Mouse (Mus musculus) MEL (cell line): ENCODE results near the gene Eif2s2.

Experiments used
- CTCF ChIP-seq, 3 experiments: IDR thresholded peaks in 2 of 3; conservative IDR thresholded peaks in 1 of 3; 2 replicates each; pipeline ENCODE4 v1.5.1; 2011 to 2012; ENCODE audit warnings: low read length in 3 of 3, low read depth in 2 of 3, mild to moderate bottlenecking in 2 of 3, improper control_type of control experiment in 1 of 3, inconsistent platforms in 1 of 3, mixed read lengths in 1 of 3, moderate library complexity in 1 of 3; ENCODE audit not compliant: control insufficient read depth in 1 of 3, insufficient read depth in 1 of 3, poor library complexity in 1 of 3, severe bottlenecking in 1 of 3
- EP300 ChIP-seq, 2 experiments: IDR thresholded peaks; 2 replicates each; pipeline ENCODE4 v1.6.1; 2011; ENCODE audit warnings: improper control_type of control experiment in 2 of 2, low read length in 2 of 2, low read depth in 1 of 2, mild to moderate bottlenecking in 1 of 2
- POLR2AphosphoS5 ChIP-seq: IDR thresholded peaks from 2 replicates; pipeline ENCODE4 v1.6.1; 2012; ENCODE audit warnings: low read depth, borderline replicate concordance, mild to moderate bottlenecking, inconsistent platforms, low read length, moderate library complexity, mixed read lengths
- TCF12 ChIP-seq: IDR thresholded peaks from 2 replicates; pipeline ENCODE4 v1.6.1; 2014; ENCODE audit warnings: low read depth, mild to moderate bottlenecking, inconsistent platforms, low read length, improper control_type of control experiment, moderate library complexity

GRCm38 (mm10) chr2:154869954-154870641 lies 22.6 kb downstream of the Eif2s2 start:
- TF ChIP-seq CTCF (IDR thresholded peaks at IDR 0.05 in 2 of 3, conservative IDR thresholded peaks at IDR 0.05 in 1 of 3; ENCODE audit: control insufficient read depth in 1 of 3, insufficient read depth in 1 of 3, low read depth in 2 of 3, low read length in 3 of 3, poor library complexity in 1 of 3, severe bottlenecking in 1 of 3) (no peak), EP300 (IDR thresholded peaks at IDR 0.05; ENCODE audit: low read depth in 1 of 2, low read length in 2 of 2) (no peak), TCF12 (no peak), POLR2AphosphoS5 (no peak)
